Mouse (Mus musculus): Measurements from ENCODE around the gene Tmem145.
"Not testable (repeated sequence)": the region's sequence is repeated elsewhere in the genome, so short reads cannot be mapped to it uniquely, and the experiment has no call there.

Gene Tmem145

DNA sequence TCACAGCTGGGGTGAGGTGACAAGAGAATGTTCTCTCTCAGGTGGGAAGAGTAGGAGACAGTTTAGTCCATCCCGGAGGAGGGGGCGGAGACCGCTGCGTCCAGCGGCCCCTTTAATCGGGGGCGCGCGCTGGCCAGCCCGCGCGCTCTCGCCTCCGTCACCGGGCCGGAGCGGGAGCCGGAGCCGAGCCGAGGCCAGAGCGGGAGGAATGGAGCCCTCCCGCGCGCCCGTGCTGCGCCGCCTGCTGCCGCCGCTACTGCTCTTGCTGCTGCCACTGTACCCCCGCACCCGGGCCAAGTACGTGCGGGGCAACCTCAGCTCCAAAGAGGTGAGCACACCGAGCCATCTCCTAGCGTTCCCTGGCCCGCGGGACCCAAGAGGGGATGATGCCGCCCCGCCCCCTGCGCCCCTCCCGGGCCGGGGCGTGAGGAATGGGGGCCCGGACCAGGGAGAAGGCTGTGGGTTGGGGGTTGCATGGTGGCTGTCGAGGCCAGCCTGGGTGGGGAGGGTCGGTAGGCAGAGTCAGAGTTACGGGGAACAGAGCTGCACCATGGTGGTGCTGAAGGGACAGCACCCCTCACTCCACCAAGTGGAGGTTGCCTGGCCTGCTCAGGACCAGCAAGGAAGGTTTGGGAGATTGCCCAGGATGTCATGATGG, at the start of gene Tmem145:
Gene Tmem145, plus strand, starts transcription at position 151 of the 658 bp plus-strand sequence.
- no peak for DNase-seq (ENCODE audit: low spot score)

DNA sequence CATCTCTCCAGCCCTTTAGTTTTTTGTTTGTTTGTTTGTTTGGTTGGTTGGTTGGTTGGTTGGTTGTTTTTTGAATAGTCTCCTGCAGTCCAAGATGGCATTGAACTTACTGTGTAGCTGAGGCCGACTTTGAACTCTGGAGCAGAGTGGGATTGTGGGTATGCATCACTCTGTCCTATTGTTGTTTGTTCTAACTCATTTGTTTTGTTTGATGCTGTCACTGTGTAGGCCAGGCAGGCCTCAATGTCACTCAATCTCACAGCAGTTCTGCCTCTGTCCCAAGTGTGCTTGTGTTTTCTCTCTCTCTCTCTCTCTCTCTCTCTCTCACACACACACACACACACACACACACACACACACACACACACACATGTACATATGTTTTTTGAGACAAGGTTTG, 44.0 kb upstream of the Tmem145 start:
- DNase-seq (ENCODE audit: low spot score) = no peak

- DNase-seq (ENCODE audit: low spot score) = no peak
These were observed 41.7 kb upstream of the Tmem145 start for GRCm38 (mm10) chr7:25263968-25264870.

DNA sequence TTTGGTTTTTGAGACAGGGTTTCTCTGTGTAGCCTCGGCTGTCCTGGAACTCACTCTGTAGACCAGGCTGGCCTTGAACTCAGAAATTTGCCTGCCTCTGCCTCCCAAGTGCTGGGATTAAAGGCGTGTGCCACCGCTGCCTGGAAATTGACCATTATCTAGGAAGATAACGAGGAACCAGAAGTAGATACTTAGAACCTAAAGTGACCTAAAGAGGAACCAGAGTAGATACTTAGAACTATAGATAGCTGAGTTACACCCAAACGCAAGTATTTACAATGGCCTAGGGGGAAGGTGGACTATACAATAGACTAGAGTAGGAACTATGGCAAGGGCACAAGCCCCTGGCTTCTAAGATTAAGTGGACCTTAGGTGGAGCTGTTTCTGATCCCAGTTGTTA, 40.2 kb upstream of the Tmem145 start:
- not testable (repeated sequence) for DNase-seq (ENCODE audit: low spot score)

- no peak for DNase-seq (ENCODE audit: low spot score)
These were observed 39.5 kb upstream of the Tmem145 start for GRCm38 (mm10) chr7:25266180-25266962.

DNA sequence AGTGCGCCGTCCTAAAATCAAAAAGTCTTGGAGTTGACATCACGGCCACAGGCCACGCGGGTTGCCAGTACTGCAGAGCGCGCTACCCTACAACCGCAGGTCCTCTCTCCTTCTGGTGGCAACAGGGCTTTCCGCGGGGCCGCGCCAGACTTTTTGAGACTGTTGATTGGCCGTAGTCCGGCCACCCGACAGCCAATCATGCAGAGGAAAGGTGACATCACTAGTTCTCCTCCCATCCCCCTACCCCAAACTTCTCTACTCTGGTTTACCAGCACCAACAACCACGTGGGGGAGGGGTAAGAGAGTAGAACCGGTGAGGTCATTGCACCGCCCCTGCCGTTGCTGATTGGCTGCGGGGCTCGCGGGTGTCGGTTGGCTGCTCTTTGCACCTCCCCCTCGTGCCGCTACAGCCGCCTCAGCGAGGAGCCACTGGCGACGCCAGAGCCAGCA, 38.6 kb upstream of the Tmem145 start, which contains the start of gene Cic:
Gene Cic, plus strand, starts transcription at position 404 of the 450 bp plus-strand sequence.
- DNase-seq (ENCODE audit: low spot score) = no peak

GRCm38 (mm10) chr7:25267751-25268463, 38.0 kb upstream of the Tmem145 start:
- peak; percentile 98 for DNase-seq (ENCODE audit: low spot score)

- DNase-seq (ENCODE audit: low spot score) = no peak
These were observed 37.3 kb upstream of the Tmem145 start for GRCm38 (mm10) chr7:25268588-25268987.

GRCm38 (mm10) chr7:25269029-25269428, 36.9 kb upstream of the Tmem145 start:
- peak; percentile 2 for DNase-seq (ENCODE audit: low spot score)

DNA sequence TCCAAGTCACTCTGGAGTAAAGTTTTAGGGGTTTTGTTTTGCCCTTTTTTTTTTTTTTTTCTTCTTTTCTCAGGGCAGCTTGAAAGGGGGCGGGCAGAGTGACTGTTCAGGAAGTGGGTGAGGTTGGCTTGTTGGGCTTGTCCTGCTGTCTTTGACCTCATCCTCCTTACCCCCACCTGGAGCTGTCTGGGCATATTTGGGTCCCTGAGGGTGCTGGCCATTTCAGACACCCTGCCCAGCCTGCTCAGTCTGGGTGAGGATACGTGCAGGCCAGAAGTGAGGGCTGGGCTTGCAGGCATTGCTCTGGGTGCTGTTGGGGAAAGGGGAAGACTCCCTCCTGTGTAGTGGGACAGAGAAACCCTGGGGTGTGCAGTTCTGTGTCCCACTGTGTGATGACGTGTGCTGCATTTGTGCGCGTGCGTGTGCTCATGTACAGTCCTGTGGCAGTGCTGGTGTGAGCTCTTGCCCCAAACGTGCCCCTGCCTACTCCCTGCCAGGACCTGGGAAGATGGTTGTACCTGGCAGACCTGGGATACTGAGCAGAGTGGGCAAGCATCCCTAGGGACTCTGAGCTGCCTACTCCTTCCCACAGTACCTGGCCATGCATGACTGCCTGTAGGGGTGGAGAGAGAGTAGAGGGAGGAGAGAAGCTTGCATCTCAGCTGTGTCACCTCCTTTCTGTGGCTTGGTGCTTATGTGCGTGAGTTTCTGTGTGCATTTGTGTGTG, 36.2 kb upstream of the Tmem145 start:
- DNase-seq (ENCODE audit: low spot score) = peak; percentile 1

GRCm38 (mm10) chr7:25270652-25271633, 35.0 kb upstream of the Tmem145 start:
- no peak for DNase-seq (ENCODE audit: low spot score)

GRCm38 (mm10) chr7:25271651-25272444, 34.1 kb upstream of the Tmem145 start:
- no peak for DNase-seq (ENCODE audit: low spot score)

GRCm38 (mm10) chr7:25272445-25273258, 33.3 kb upstream of the Tmem145 start:
- no peak for DNase-seq (ENCODE audit: low spot score)

DNA sequence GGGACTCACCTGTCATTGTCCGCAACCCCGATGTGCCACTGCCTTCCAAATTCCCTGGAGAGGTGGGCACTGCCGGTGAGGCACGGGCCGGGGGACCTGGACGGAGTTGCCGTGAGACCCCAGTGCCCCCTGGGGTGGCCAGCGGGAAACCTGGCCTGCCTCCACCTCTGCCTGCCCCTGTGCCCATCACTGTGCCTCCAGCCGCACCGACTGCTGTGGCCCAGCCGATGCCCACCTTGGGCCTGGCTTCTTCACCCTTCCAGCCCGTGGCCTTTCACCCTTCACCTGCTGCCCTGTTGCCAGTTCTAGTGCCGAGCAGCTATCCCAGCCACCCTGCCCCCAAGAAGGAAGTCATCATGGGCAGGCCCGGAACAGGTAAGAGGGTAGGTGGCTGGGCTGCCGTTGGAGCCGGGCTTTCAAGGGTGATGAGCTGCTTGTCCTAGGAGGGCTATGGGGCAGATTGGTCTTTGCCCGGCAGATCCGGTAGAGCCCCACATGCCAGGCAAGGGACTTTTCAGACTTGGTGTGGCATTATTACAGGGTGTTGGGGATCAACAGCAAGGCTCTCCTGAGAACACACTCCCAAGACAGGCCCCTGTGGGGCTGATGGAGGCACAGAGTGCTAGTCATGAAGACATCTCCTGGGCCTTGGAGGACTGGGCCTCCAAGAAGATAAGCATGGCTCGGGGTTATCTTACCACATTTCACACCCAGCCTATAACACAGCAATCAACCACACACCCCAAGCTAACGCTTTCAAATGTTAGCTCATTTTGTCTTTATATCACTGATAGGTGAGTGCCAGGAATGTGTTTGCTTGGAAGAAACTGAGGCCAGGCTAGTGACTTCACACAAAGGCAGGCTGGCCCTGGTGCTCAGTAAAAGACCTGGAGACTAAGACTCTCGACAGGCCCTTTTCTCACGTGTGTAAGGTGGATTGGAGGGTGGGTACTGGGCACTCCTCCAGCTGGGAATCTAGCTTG, 32.4 kb upstream of the Tmem145 start:
- no peak for DNase-seq (ENCODE audit: low spot score)

- no peak for DNase-seq (ENCODE audit: low spot score)
These were observed 31.3 kb upstream of the Tmem145 start for GRCm38 (mm10) chr7:25274571-25274970.

DNA sequence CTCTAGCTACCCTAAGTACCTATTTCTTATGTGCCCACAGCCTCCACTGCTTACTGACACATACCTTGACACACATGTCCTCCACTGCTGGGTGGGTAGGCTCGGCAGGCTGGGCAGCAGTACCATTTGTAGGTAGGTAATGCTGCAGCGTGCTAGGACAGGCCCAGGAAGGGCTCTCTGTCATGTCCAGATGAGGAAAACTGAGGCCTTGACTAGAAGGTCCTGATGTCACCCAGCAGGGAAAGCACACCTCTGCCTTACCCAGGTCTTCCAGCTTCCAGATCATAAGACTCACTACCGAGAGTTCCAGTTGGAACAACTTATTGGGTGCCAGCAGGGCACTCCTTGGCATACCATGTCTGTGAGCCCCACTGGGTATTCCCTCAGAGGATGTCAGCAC, 30.9 kb upstream of the Tmem145 start:
- no peak for DNase-seq (ENCODE audit: low spot score)

Measured in ovary, postnatal 10 days (tissue).